Mouse (Mus musculus) heart, embryonic 11.5 days (tissue): ENCODE results near the gene Ankrd39. TPM values are rescaled to one million over a fixed set of nuclear protein-coding genes. Genes with fewer than 3 reads are reported as not detected.

Experiments used
- ATAC-seq: fragments of 200-750 bp; cut with Nextera tagmentation; replicated peaks from 2 replicates; pipeline ENCODE4 v1.8.0; 2017; ENCODE audit warnings: moderate library complexity; ENCODE audit not compliant: insufficient number of reproducible peaks, low FRiP score, low TSS enrichment
- H3K27ac ChIP-seq: fragments of 300-500 bp; sonication (generic); 2 replicates; pipeline ENCODE4 v1.5.1; 2014; ENCODE audit warnings: mild to moderate bottlenecking, low read depth, low read length
- H3K27me3 ChIP-seq: fragments of 300-500 bp; sonication (generic); 2 replicates; pipeline ENCODE4 v1.6.1; 2014; ENCODE audit warnings: mild to moderate bottlenecking, low read length, mixed read lengths; ENCODE audit not compliant: control insufficient read depth, insufficient read depth
- H3K36me3 ChIP-seq: fragments of 300-500 bp; sonication (generic); 2 replicates; pipeline ENCODE4 v1.6.1; 2014; ENCODE audit warnings: mild to moderate bottlenecking, low read length, moderate library complexity, mixed read lengths; ENCODE audit not compliant: control insufficient read depth, insufficient read depth
- H3K4me1 ChIP-seq: fragments of 300-500 bp; sonication (generic); 2 replicates; pipeline ENCODE4 v1.6.1; 2014; ENCODE audit warnings: low read length; ENCODE audit not compliant: control insufficient read depth, insufficient read depth
- H3K4me2 ChIP-seq: fragments of 300-500 bp; sonication (generic); 2 replicates; pipeline ENCODE4 v1.6.1; 2014; ENCODE audit warnings: mild to moderate bottlenecking, moderate library complexity
- H3K4me3 ChIP-seq: fragments of 300-500 bp; sonication (generic); 2 replicates; pipeline ENCODE4 v1.5.1; 2014; ENCODE audit warnings: low read depth, low read length
- H3K9ac ChIP-seq: fragments of 300-500 bp; sonication (generic); 2 replicates; pipeline ENCODE4 v1.6.1; 2014; ENCODE audit warnings: mild to moderate bottlenecking, low read depth, low read length, moderate library complexity
- H3K9me3 ChIP-seq: fragments of 300-500 bp; sonication (generic); replicated peaks from 2 replicates; pipeline ENCODE4 v1.6.1; 2016; ENCODE audit warnings: low read length; ENCODE audit not compliant: control insufficient read depth
- WGBS: fragments of 180-500 bp; shearing (Covaris S2); extraction: QIAGEN DNeasy Blood & Tissue Kit; methylation state at CpG from one replicate; pipeline ENCODE4 v1.1.7; 2014; ENCODE audit not compliant: insufficient replicate concordance; 5-methylcytosine and 5-hydroxymethylcytosine counted together
- polyA plus RNA-seq: library from polyadenylated mRNA; unstranded; fragments of >200 nt; fragmentation: Nextera tagmentation; extraction: Ambion mirVana; gene quantifications from 2 replicates; pipeline ENCODE4 v1.2.1, GENCODE M21; 2014

The Ankrd39 gene
- polyA plus RNA-seq, 1 experiment from 2014 or later, result 25.1 TPM

- Histone ChIP-seq H3K4me1 (peaks cover 38% of the 10 kb centered on the region), H3K4me2 (no peak overlapping the region), H3K9me3 (no peaks in the 10 kb centered on the region), H3K36me3 (no peaks in the 10 kb centered on the region), H3K9ac (no peak overlapping the region), H3K4me3 (no peak overlapping the region), H3K27me3 (no peaks in the 10 kb centered on the region), H3K27ac (no peak overlapping the region)
- 80% methylated on average over 4 of the region's 4 CpGs for WGBS
- ATAC-seq, result no peak
These were observed 21.5 kb upstream of the Ankrd39 start for GRCm38 (mm10) chr1:36568776-36569175.

- Histone ChIP-seq H3K4me2 (no peak overlapping the region), H3K4me1 (peaks cover 44% of the 10 kb centered on the region), H3K27me3 (no peaks in the 10 kb centered on the region), H3K9ac (no peak overlapping the region), H3K36me3 (no peaks in the 10 kb centered on the region), H3K9me3 (no peaks in the 10 kb centered on the region), H3K4me3 (no peak overlapping the region), H3K27ac (no peak overlapping the region)
- WGBS, result 39% methylated on average over 21 of the region's 21 CpGs
- ATAC-seq, result no peak
These were observed 20.8 kb upstream of the Ankrd39 start for GRCm38 (mm10) chr1:36567818-36568603.

GRCm38 (mm10) chr1:36566425-36566824 is 19.2 kb upstream of the Ankrd39 start:
- Histone ChIP-seq H3K4me1 (peaks cover 53% of the 10 kb centered on the region), H3K36me3 (no peaks in the 10 kb centered on the region), H3K9me3 (no peaks in the 10 kb centered on the region), H3K27ac (no peak overlapping the region), H3K4me2 (no peak overlapping the region), H3K27me3 (no peaks in the 10 kb centered on the region), H3K4me3 (no peak overlapping the region), H3K9ac (0 out of 2 replicates have a peak overlapping the region, but pooled peaks have one; percentile 34)
- no peak for ATAC-seq
- 16% methylated on average over 2 of the region's 2 CpGs for WGBS

- H3K27me3 ChIP-seq, result no peaks in the 10 kb centered on the region
- H3K9me3 ChIP-seq, result no peaks in the 10 kb centered on the region
- ATAC-seq, result no peak
- H3K36me3 ChIP-seq, result no peaks in the 10 kb centered on the region
- no peak overlapping the region for H3K27ac ChIP-seq
- no peak overlapping the region for H3K4me2 ChIP-seq
- peaks cover 54% of the 10 kb centered on the region for H3K4me1 ChIP-seq
- no peak overlapping the region for H3K4me3 ChIP-seq
- H3K9ac ChIP-seq, result no peak overlapping the region
- 56% methylated on average over 6 of the region's 6 CpGs for WGBS
These were observed 16.9 kb upstream of the Ankrd39 start for GRCm38 (mm10) chr1:36564101-36564500.

GRCm38 (mm10) chr1:36563632-36564031 is 16.4 kb upstream of the Ankrd39 start:
- Histone ChIP-seq H3K4me2 (no peak overlapping the region), H3K4me3 (no peak overlapping the region), H3K9me3 (no peaks in the 10 kb centered on the region), H3K27me3 (no peaks in the 10 kb centered on the region), H3K36me3 (no peaks in the 10 kb centered on the region), H3K27ac (no peak overlapping the region), H3K9ac (no peak overlapping the region), H3K4me1 (peaks cover 59% of the 10 kb centered on the region)
- 74% methylated on average over 4 of the region's 4 CpGs for WGBS
- no peak for ATAC-seq

GRCm38 (mm10) chr1:36563197-36563596 is 16.0 kb upstream of the Ankrd39 start:
- WGBS, result 87% methylated on average over 2 of the region's 2 CpGs
- Histone ChIP-seq H3K27ac (no peak overlapping the region), H3K9ac (no peak overlapping the region)

GRCm38 (mm10) chr1:36562388-36562787 is 15.1 kb upstream of the Ankrd39 start:
- H3K27ac ChIP-seq, result no peak overlapping the region
- H3K9ac ChIP-seq, result no peak overlapping the region
- ATAC-seq, result no peak
- H3K4me3 ChIP-seq, result no peak overlapping the region
- H3K9me3 ChIP-seq, result no peaks in the 10 kb centered on the region
- H3K36me3 ChIP-seq, result no peaks in the 10 kb centered on the region
- 52% methylated on average over 4 of the region's 4 CpGs for WGBS
- H3K4me2 ChIP-seq, result no peak overlapping the region
- H3K27me3 ChIP-seq, result no peaks in the 10 kb centered on the region
- peaks cover 57% of the 10 kb centered on the region for H3K4me1 ChIP-seq

More at GRCm38 (mm10) chr1:36563197-36563596, 16.0 kb upstream of the Ankrd39 start:
- H3K4me3 ChIP-seq, result no peak overlapping the region
- H3K4me2 ChIP-seq, result no peak overlapping the region
- H3K9me3 ChIP-seq, result no peaks in the 10 kb centered on the region
- no peaks in the 10 kb centered on the region for H3K36me3 ChIP-seq
- no peaks in the 10 kb centered on the region for H3K27me3 ChIP-seq
- ATAC-seq, result no peak
- H3K4me1 ChIP-seq, result peaks cover 59% of the 10 kb centered on the region

GRCm38 (mm10) chr1:36560903-36561302 is 13.7 kb upstream of the Ankrd39 start:
- H3K27ac ChIP-seq, result no peak overlapping the region
- H3K4me2 ChIP-seq, result no peak overlapping the region
- H3K27me3 ChIP-seq, result no peaks in the 10 kb centered on the region
- H3K4me1 ChIP-seq, result peaks cover 48% of the 10 kb centered on the region
- 58% methylated on average over 6 of the region's 6 CpGs for WGBS
- ATAC-seq, result no peak
- H3K36me3 ChIP-seq, result no peaks in the 10 kb centered on the region
- H3K9me3 ChIP-seq, result no peaks in the 10 kb centered on the region
- H3K4me3 ChIP-seq, result no peak overlapping the region
- no peak overlapping the region for H3K9ac ChIP-seq

GRCm38 (mm10) chr1:36559888-36560287 is 12.6 kb upstream of the Ankrd39 start:
- no peak for ATAC-seq
- Histone ChIP-seq H3K27ac (no peak overlapping the region), H3K9ac (no peak overlapping the region), H3K4me1 (peaks cover 58% of the 10 kb centered on the region), H3K27me3 (no peaks in the 10 kb centered on the region), H3K36me3 (peaks cover 3% of the 10 kb centered on the region; the same call in 1 of the 2 replicates), H3K9me3 (no peaks in the 10 kb centered on the region), H3K4me2 (no peak overlapping the region), H3K4me3 (no peak overlapping the region)
- WGBS, result 42% methylated on average over 5 of the region's 5 CpGs
